Mouse (Mus musculus) lung, adult 2 months (tissue): ENCODE measurements around the gene P3h3. TPM values are rescaled to one million over a fixed set of nuclear protein-coding genes. Genes with fewer than 3 reads are reported as not detected.
"Not testable (repeated sequence)": the region's sequence is repeated elsewhere in the genome, so short reads cannot be mapped to it uniquely, and the experiment has no call there.

ENCODE experiments used
- DNase-seq: peaks from one replicate; pipeline ENCODE4 v3.0.0; 2022
- H3K4me1 ChIP-seq: fragments of 200-500 bp; 2 replicates; pipeline ENCODE4 v1.6.1; 2011; ENCODE audit warnings: low read length; ENCODE audit not compliant: control insufficient read depth, insufficient read depth
- H3K4me3 ChIP-seq: fragments of 200-500 bp; replicated peaks from 2 replicates; pipeline ENCODE3; 2011; ENCODE audit warnings: low read depth, mild to moderate bottlenecking, control low read depth, low read length; ENCODE audit errors: extremely low read depth
- CTCF ChIP-seq: fragments of 200-500 bp; IDR thresholded peaks from 2 replicates; pipeline ENCODE4 v1.5.1; 2011; ENCODE audit warnings: mild to moderate bottlenecking, low read length, control low read depth; ENCODE audit not compliant: insufficient read depth
- POLR2A ChIP-seq: fragments of 200-500 bp; IDR thresholded peaks from 2 replicates; pipeline ENCODE4 v1.6.1; 2011; ENCODE audit warnings: low read depth, mild to moderate bottlenecking, control low read depth, low read length, borderline replicate concordance; ENCODE audit errors: extremely low read depth
- WGBS: fragments of 180-500 bp; shearing (Covaris S2); methylation state at CpG from one replicate; pipeline ENCODE4 v1.1.7; 2018; 5-methylcytosine and 5-hydroxymethylcytosine counted together
- polyA plus RNA-seq: library from polyadenylated mRNA; depleted of rRNA; stranded (reverse); fragments of >200 nt; gene quantifications from 2 replicates; pipeline ENCODE4 v1.2.3, GENCODE M21; 2012; rRNA removed

Gene P3h3
- polyA plus RNA-seq, 1 experiment, result 34.9 TPM

DNA sequence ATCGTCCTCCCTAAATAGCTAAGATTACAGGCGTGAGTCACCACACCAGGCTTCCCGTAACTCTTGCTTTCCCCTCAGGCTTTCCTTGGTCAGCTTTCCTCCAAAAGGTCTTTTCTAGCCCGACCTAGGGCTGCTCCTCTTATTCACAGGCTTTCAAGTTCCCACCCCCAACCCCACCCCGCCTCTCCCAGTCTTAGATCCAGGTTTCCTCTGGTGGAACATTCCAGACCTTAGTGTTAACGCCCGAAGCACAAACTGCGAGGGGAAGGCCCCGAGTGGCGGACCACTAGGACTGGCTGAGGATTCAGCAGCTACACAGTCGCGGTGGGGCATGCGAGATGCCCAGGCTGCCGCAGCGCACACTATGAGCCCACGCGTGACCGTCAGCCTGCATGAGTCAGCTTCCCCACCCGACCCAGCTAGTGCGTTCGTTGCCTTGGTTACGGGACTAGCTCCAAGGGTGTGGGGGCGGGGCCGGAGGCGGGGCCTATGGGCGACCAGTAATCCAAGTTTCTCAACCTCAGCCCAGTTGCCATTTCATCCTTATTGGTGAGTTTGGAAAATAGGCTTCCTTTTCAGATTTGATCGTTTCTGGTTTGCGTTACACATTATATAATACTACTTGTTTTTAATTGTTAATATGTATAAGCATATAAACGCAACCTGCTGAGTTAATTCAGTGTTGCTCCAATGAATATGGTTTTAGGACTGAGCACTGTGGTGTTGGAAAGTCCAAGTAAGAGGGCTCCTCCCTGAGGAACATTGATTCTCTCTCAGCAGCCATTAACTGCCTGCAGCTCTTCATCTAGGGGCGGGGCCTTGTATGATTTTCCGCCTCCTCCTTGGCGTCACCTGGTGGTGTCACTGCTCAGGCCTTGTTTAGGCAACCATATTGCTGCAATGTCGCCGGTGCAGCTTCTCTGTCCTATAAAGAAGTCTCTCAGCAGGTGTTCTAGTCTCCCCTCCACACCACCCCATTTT is 51.9 kb downstream of the P3h3 start:
- Histone ChIP-seq H3K4me1 (peaks cover 14% of the 10 kb centered on the region), H3K4me3 (peak overlapping the region; percentile 61)
- peak; percentile 92 for DNase-seq
- WGBS, result 3% methylated on average over 34 of the region's 34 CpGs
- TF ChIP-seq CTCF, result no peak
- TF ChIP-seq POLR2A, result peak; percentile 89; the same call in 1 of the 2 replicates

DNA sequence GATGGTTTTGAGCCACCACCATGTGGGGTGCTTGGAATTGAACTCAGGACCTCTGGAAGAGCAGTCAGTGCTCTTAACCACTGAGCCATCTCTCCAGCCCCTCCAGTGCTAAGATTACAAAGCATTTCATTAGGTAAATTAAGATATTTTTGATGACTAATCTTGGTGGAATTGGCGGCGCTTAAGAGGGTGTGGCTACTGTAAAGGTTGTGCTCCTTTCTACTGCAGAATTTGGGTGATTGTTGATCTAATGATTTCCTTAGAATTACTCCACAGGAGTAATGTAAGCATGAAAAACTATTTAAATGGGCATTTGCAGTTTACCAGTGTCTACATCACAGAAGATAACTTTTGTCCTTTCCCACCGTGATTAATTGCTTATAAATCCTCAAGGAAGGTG is 53.2 kb downstream of the P3h3 start:
- TF ChIP-seq POLR2A (no peak), CTCF (no peak)
- Histone ChIP-seq H3K4me3 (no peak overlapping the region), H3K4me1 (peaks cover 10% of the 10 kb centered on the region; the same call in 1 of the 2 replicates)
- WGBS, result 79% methylated on average over 3 of the region's 3 CpGs
- no peak for DNase-seq

GRCm38 (mm10) chr6:124803691-124804090 is 53.9 kb downstream of the P3h3 start:
- H3K4me1 ChIP-seq, result peaks cover 10% of the 10 kb centered on the region; the same call in 1 of the 2 replicates
- 96% methylated on average over 4 of the region's 4 CpGs for WGBS
- H3K4me3 ChIP-seq, DNase-seq: not testable (repeated sequence)

DNA sequence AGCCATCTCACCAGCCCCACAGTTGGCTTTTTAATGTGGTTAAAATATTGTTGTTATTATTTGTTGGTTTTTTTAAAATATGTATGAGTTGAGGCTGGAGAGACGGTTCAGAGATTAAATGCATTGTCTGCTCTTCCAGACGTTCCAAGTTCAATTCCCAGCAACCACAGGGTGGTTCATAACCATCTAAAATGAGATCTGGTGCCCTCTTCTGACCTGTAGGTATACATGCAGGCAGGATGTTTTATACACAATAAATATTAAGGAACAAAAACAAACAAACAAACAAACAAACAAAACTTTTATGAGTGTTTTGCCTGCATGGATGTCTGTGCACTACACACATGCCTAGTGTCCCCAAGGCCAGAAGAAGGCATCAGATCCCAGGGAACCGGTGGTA is 54.5 kb downstream of the P3h3 start:
- 81% methylated on average over 3 of the region's 3 CpGs for WGBS
- no peak overlapping the region for H3K4me3 ChIP-seq

DNA sequence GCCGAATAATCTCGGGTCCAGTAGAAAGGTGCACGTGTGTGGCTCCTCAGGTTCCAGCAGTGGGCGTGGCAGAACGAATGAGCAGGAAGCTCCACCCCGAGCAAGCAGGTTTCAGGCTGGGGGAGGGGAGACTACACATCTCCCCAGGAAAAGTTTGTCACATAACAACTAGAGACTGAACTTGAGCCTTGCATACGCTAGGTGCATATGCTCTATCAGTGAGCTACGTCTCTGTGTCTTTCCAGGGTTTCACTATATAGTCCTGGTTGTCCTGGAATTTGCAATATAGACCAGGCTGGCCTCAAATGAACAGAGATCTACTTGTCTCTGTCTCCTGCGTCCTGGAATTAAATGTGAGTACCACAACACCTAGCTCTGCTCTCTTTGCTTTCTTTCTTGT is 55.2 kb downstream of the P3h3 start:
- WGBS, result 19% methylated on average over 6 of the region's 9 CpGs
- H3K4me1 ChIP-seq, DNase-seq, H3K4me3 ChIP-seq: not testable (repeated sequence)

More for the DNA sequence above, 54.5 kb downstream of the P3h3 start:
- DNase-seq, result no peak
- peaks cover 7% of the 10 kb centered on the region; the same call in 1 of the 2 replicates for H3K4me1 ChIP-seq
- TF ChIP-seq CTCF (no peak), POLR2A (no peak)

DNA sequence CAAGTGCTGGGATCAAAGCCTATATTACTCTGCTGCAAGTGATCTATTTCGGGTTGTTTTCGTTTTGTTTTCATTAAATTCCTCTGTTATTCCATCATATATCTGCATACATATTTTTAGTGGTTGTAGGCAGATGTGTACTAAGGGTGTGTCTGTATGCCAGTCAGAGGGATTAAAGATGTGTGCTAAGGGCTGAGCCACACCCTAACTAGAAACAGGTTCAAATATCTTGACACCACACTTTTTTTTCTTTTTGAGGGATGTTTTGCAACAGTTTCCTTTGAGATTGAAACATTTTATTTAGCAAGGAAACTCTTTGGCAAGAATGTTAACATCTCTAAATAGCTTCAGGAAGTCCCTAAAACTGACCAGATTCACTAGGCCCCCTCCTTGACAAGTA is 61.4 kb downstream of the P3h3 start:
- WGBS, result 76% methylated on average over 2 of the region's 2 CpGs
- TF ChIP-seq POLR2A (no peak), CTCF (no peak)
- Histone ChIP-seq H3K4me1 (no peaks in the 10 kb centered on the region), H3K4me3 (no peak overlapping the region)
- no peak for DNase-seq

DNA sequence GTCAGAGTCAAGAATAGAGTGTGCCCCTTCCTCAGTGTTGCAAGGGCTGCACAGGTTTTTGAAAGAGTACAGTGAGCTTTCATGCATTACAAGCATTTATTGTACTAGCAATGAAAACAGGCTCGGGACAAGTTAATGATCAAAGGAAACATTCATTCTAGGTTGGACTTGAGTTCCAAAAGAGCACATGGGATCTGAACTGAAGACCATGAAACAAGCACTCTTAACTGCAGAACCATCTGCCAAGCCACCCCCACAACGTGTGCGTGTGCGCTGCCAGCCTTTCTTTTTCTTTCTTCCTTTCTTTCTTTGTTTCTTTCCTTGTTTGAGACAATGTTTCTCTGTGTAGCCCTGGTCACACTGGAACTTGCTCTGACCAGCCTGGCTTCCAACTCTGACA is 61.8 kb downstream of the P3h3 start:
- no peak for DNase-seq
- WGBS, result 81% methylated on average over 4 of the region's 4 CpGs

GRCm38 (mm10) chr6:124791911-124792310 is 65.6 kb downstream of the P3h3 start:
- 78% methylated on average over 3 of the region's 3 CpGs for WGBS
- TF ChIP-seq POLR2A, result no peak
- no peak for TF ChIP-seq CTCF
- DNase-seq, result no peak
- no peaks in the 10 kb centered on the region for H3K4me1 ChIP-seq
- no peak overlapping the region for H3K4me3 ChIP-seq

More for the DNA sequence above, 61.8 kb downstream of the P3h3 start:
- H3K4me3 ChIP-seq, result no peak overlapping the region
- H3K4me1 ChIP-seq, result no peaks in the 10 kb centered on the region
- TF ChIP-seq POLR2A (no peak), CTCF (no peak)

Other genes starting within 250 kb of the P3h3 start
- 0.06 TPM in 1 of 2 replicates, not detected in the other for gene C1s2, start 221.7 kb downstream of the P3h3 start, polyA plus RNA-seq
- 83.3 and 112 TPM in 2 replicates for gene Lpcat3, start 194.7 kb downstream of the P3h3 start, polyA plus RNA-seq
- gene Emg1, start 145.6 kb downstream of the P3h3 start, polyA plus RNA-seq, result 29.6 and 42.9 TPM in 2 replicates
- 64.7 and 74.4 TPM in 2 replicates for gene Phb2, start 145.4 kb downstream of the P3h3 start, polyA plus RNA-seq
- 38.9 and 48.7 TPM in 2 replicates for gene Ptpn6, start 119.0 kb downstream of the P3h3 start, polyA plus RNA-seq
- gene Grcc10, start 116.4 kb downstream of the P3h3 start, polyA plus RNA-seq, result 222 and 226 TPM in 2 replicates
- gene Gm45234, start 101.7 kb downstream of the P3h3 start, polyA plus RNA-seq, result 0.08 TPM in 1 of 2 replicates, not detected in the other
- 52.0 and 64.6 TPM in 2 replicates for gene Atn1, start 101.2 kb downstream of the P3h3 start, polyA plus RNA-seq
- 3.3 and 3.8 TPM in 2 replicates for gene Eno2, start 88.1 kb downstream of the P3h3 start, polyA plus RNA-seq
- gene Lrrc23, start 78.0 kb downstream of the P3h3 start, polyA plus RNA-seq, result 26.2 and 35.8 TPM in 2 replicates
- gene Spsb2, start 49.1 kb downstream of the P3h3 start, polyA plus RNA-seq, result 20.2 and 22.4 TPM in 2 replicates
- gene Tpi1, start 43.5 kb downstream of the P3h3 start, polyA plus RNA-seq, result 117 and 218 TPM in 2 replicates
- 58.1 and 73.2 TPM in 2 replicates for gene Usp5, start 28.3 kb downstream of the P3h3 start, polyA plus RNA-seq
- gene Cdca3, start 28.2 kb downstream of the P3h3 start, polyA plus RNA-seq, result 3.5 and 6.7 TPM in 2 replicates
- 0.31 and 0.36 TPM in 2 replicates for gene Gnb3, start 17.5 kb downstream of the P3h3 start, polyA plus RNA-seq
- 0.27 and 0.69 TPM in 2 replicates for gene Gpr162, start 6.2 kb upstream of the P3h3 start, polyA plus RNA-seq
- 1.9 and 2.7 TPM in 2 replicates for gene Cd4, start 30.5 kb upstream of the P3h3 start, polyA plus RNA-seq
- gene Lag3, start 54.0 kb upstream of the P3h3 start, polyA plus RNA-seq, result 1.4 and 1.9 TPM in 2 replicates
- gene Ptms, start 62.4 kb upstream of the P3h3 start, polyA plus RNA-seq, result 1,982 and 2,310 TPM in 2 replicates
- gene Mlf2, start 73.6 kb upstream of the P3h3 start, polyA plus RNA-seq, result 313 and 336 TPM in 2 replicates
- 178 and 213 TPM in 2 replicates for gene Cops7a, start 107.8 kb upstream of the P3h3 start, polyA plus RNA-seq
- 1.4 and 2.2 TPM in 2 replicates for gene Pianp, start 138.9 kb upstream of the P3h3 start, polyA plus RNA-seq
- 44.8 and 48.4 TPM in 2 replicates for gene Zfp384, start 151.4 kb upstream of the P3h3 start, polyA plus RNA-seq
- 30.3 and 50.5 TPM in 2 replicates for gene Ing4, start 182.0 kb upstream of the P3h3 start, polyA plus RNA-seq
- gene Acrbp, start 191.9 kb upstream of the P3h3 start, polyA plus RNA-seq, result 23.7 TPM in 2 replicates
- gene Lpar5, start 210.2 kb upstream of the P3h3 start, polyA plus RNA-seq, result 6.5 and 13.9 TPM in 2 replicates
- gene Chd4, start 238.2 kb upstream of the P3h3 start, polyA plus RNA-seq, result 108 and 129 TPM in 2 replicates